Mouse (Mus musculus): ENCODE data around the gene Gsn. TPM values are rescaled to one million over a fixed set of nuclear protein-coding genes. Genes with fewer than 3 reads are reported as not detected.

Gsn gene
- polyA plus RNA-seq, 1 experiment from 2014 or later: 18.9 TPM

GRCm38 (mm10) chr2:35338707-35339106 lies 82.5 kb downstream of the Gsn start:
- WGBS: 87% methylated on average over 6 of the region's 6 CpGs
- Histone ChIP-seq H3K9me3 (no peaks in the 10 kb centered on the region), H3K27ac (replicated peaks) (no peak overlapping the region), H3K36me3 (replicated peaks) (no peaks in the 10 kb centered on the region), H3K27me3 (replicated peaks; ENCODE audit: low read depth, poor library complexity, severe bottlenecking) (peaks cover 21% of the 10 kb centered on the region), H3K4me3 (no peak overlapping the region), H3K4me1 (peaks cover 29% of the 10 kb centered on the region)
- no peak for DNase-seq (ENCODE audit: low spot score)

- H3K4me1 ChIP-seq: peaks cover 3% of the 10 kb centered on the region
- H3K27me3 ChIP-seq (replicated peaks; ENCODE audit: low read depth, poor library complexity, severe bottlenecking): no peaks in the 10 kb centered on the region
- no peaks in the 10 kb centered on the region for H3K9me3 ChIP-seq
- no peak overlapping the region for H3K4me3 ChIP-seq
- DNase-seq (ENCODE audit: low spot score): no peak
- H3K27ac ChIP-seq (replicated peaks): no peak overlapping the region
- WGBS: 79% methylated on average over 3 of the region's 3 CpGs
- H3K36me3 ChIP-seq (replicated peaks): no peaks in the 10 kb centered on the region
Measured at GRCm38 (mm10) chr2:35342605-35343004, 86.4 kb downstream of the Gsn start.

- no peaks in the 10 kb centered on the region for H3K9me3 ChIP-seq
- H3K36me3 ChIP-seq (replicated peaks): no peaks in the 10 kb centered on the region
- peaks cover 3% of the 10 kb centered on the region; the same call in 1 of the 2 replicates for H3K4me1 ChIP-seq
- WGBS: 76% methylated on average over 2 of the region's 2 CpGs
- no peaks in the 10 kb centered on the region for H3K27me3 ChIP-seq (replicated peaks; ENCODE audit: low read depth, poor library complexity, severe bottlenecking)
- no peak overlapping the region for H3K4me3 ChIP-seq
- DNase-seq (ENCODE audit: low spot score): no peak
- no peak overlapping the region for H3K27ac ChIP-seq (replicated peaks)
Measured at GRCm38 (mm10) chr2:35345984-35346383, 89.8 kb downstream of the Gsn start.

GRCm38 (mm10) chr2:35349184-35349583 lies 93.0 kb downstream of the Gsn start:
- WGBS: 65% methylated on average over 5 of the region's 5 CpGs
- DNase-seq (ENCODE audit: low spot score): no peak
- H3K36me3 ChIP-seq (replicated peaks): no peaks in the 10 kb centered on the region

More at GRCm38 (mm10) chr2:35349184-35349583, 93.0 kb downstream of the Gsn start:
- no peaks in the 10 kb centered on the region for H3K4me1 ChIP-seq
- no peak overlapping the region for H3K4me3 ChIP-seq
- H3K27me3 ChIP-seq (replicated peaks; ENCODE audit: low read depth, poor library complexity, severe bottlenecking): no peaks in the 10 kb centered on the region
- no peak overlapping the region for H3K27ac ChIP-seq (replicated peaks)
- H3K9me3 ChIP-seq: no peaks in the 10 kb centered on the region

Other genes starting within 250 kb of the Gsn start
- gene Hc, start 194.9 kb upstream of the Gsn start, polyA plus RNA-seq (2016; fragmentation: Nextera tagmentation; extraction: Ambion mirVana): 0.10 and 0.17 TPM in 2 replicates
- 0.15 TPM in 1 of 2 replicates, not detected in the other for gene AI182371, start 154.8 kb upstream of the Gsn start, polyA plus RNA-seq (2016; fragmentation: Nextera tagmentation; extraction: Ambion mirVana)
- gene Cntrl, start 146.9 kb upstream of the Gsn start, polyA plus RNA-seq (2016; fragmentation: Nextera tagmentation; extraction: Ambion mirVana): 28.5 and 30.4 TPM in 2 replicates
- 239 and 259 TPM in 2 replicates for gene Rab14, start 55.3 kb upstream of the Gsn start, polyA plus RNA-seq (2016; fragmentation: Nextera tagmentation; extraction: Ambion mirVana)
- gene Stom, start 80.6 kb downstream of the Gsn start, polyA plus RNA-seq (2016; fragmentation: Nextera tagmentation; extraction: Ambion mirVana): 18.0 and 18.9 TPM in 2 replicates
- gene 4930568D16Rik, start 111.3 kb downstream of the Gsn start, polyA plus RNA-seq (2016; fragmentation: Nextera tagmentation; extraction: Ambion mirVana): not detected in 2 replicates
- gene 4930402F06Rik, start 140.8 kb downstream of the Gsn start, polyA plus RNA-seq (2016; fragmentation: Nextera tagmentation; extraction: Ambion mirVana): not detected in 2 replicates
- gene Ggta1, start 206.9 kb downstream of the Gsn start, polyA plus RNA-seq (2016; fragmentation: Nextera tagmentation; extraction: Ambion mirVana): 6.3 and 8.0 TPM in 2 replicates